Mouse (Mus musculus): ENCODE results near the gene Catspere2.

Gene Catspere2

GRCm38 (mm10) chr1:178219166-178220077, 236.2 kb downstream of the Catspere2 start:
- DNase-seq = no peak
